Mouse (Mus musculus) spleen, adult 2 months (tissue): Measurements from ENCODE around the gene Scgn.

ENCODE experiments used
- CTCF ChIP-seq: fragments of 200-500 bp; IDR thresholded peaks from 2 replicates; pipeline ENCODE4 v1.5.1; 2011; ENCODE audit warnings: mild to moderate bottlenecking, inconsistent platforms; ENCODE audit not compliant: insufficient read depth, insufficient read length, insufficient replicate concordance; ENCODE audit errors: extremely low read depth
- POLR2A ChIP-seq: fragments of 200-500 bp; IDR thresholded peaks from 2 replicates; pipeline ENCODE4 v1.6.1; 2011; ENCODE audit warnings: low read depth, low read length, inconsistent platforms

DNA sequence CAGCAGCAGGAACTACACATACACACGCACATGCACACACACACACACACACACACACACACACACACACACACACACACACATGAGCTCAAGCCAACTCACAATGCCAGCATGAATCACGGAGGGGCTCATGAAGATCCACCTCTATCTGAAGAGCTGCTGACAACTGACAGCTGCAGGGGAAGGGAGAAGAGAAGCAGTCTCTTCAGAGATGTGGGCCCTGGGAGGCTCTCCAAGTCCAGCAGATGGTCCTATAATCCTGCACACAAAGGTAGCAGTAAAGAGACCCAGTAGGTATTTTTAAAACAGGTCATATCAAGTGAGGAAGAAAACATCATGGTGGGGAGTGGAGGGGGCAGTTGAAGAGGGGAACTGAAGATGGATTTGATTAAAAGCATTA, 7.8 kb upstream of the Scgn start:
- TF ChIP-seq CTCF (no peak), POLR2A (no peak)
